Mouse (Mus musculus): Measurements from ENCODE around the gene Eps15. TPM values are rescaled to one million over a fixed set of nuclear protein-coding genes. Genes with fewer than 3 reads are reported as not detected.
"Not testable (repeated sequence)": the region's sequence is repeated elsewhere in the genome, so short reads cannot be mapped to it uniquely, and the experiment has no call there.

Gene Eps15
- polyA plus RNA-seq, 1 experiment, result 70.3 TPM

- peak; percentile 94 for DNase-seq (ENCODE audit: low read depth)
- TF ChIP-seq CTCF (IDR thresholded peaks at IDR 0.05; ENCODE audit: borderline replicate concordance, extremely low read depth, insufficient read depth, insufficient read length) (no peak), POLR2A (IDR thresholded peaks at IDR 0.05; ENCODE audit: borderline replicate concordance, extremely low read depth, insufficient read depth, insufficient read length, poor library complexity, severe bottlenecking) (no peak)
These were observed 62.9 kb downstream of the Eps15 start for GRCm38 (mm10) chr4:109342783-109343485.

- DNase-seq (ENCODE audit: low read depth), result peak; percentile 61
These were observed 63.8 kb downstream of the Eps15 start for GRCm38 (mm10) chr4:109343909-109344308.

GRCm38 (mm10) chr4:109378107-109378506, 98.0 kb downstream of the Eps15 start:
- no peak for TF ChIP-seq POLR2A (IDR thresholded peaks at IDR 0.05; ENCODE audit: borderline replicate concordance, extremely low read depth, insufficient read depth, insufficient read length, poor library complexity, severe bottlenecking)
- TF ChIP-seq CTCF (IDR thresholded peaks at IDR 0.05; ENCODE audit: borderline replicate concordance, extremely low read depth, insufficient read depth, insufficient read length), result no peak
- DNase-seq (ENCODE audit: low read depth), result no peak

More at GRCm38 (mm10) chr4:109343909-109344308, 63.8 kb downstream of the Eps15 start:
- no peak for TF ChIP-seq POLR2A (IDR thresholded peaks at IDR 0.05; ENCODE audit: borderline replicate concordance, extremely low read depth, insufficient read depth, insufficient read length, poor library complexity, severe bottlenecking)
- TF ChIP-seq CTCF (IDR thresholded peaks at IDR 0.05; ENCODE audit: borderline replicate concordance, extremely low read depth, insufficient read depth, insufficient read length), result no peak

- DNase-seq (ENCODE audit: low read depth), result no peak
- TF ChIP-seq POLR2A (IDR thresholded peaks at IDR 0.05; ENCODE audit: borderline replicate concordance, extremely low read depth, insufficient read depth, insufficient read length, poor library complexity, severe bottlenecking), result no peak
- no peak for TF ChIP-seq CTCF (IDR thresholded peaks at IDR 0.05; ENCODE audit: borderline replicate concordance, extremely low read depth, insufficient read depth, insufficient read length)
These were observed 102.4 kb downstream of the Eps15 start for GRCm38 (mm10) chr4:109382457-109382856.

GRCm38 (mm10) chr4:109385599-109385998, 105.5 kb downstream of the Eps15 start:
- TF ChIP-seq POLR2A (IDR thresholded peaks at IDR 0.05; ENCODE audit: borderline replicate concordance, extremely low read depth, insufficient read depth, insufficient read length, poor library complexity, severe bottlenecking) (no peak), CTCF (IDR thresholded peaks at IDR 0.05; ENCODE audit: borderline replicate concordance, extremely low read depth, insufficient read depth, insufficient read length) (no peak)
- peak; percentile 66 for DNase-seq (ENCODE audit: low read depth)

GRCm38 (mm10) chr4:109393229-109393779, 113.2 kb downstream of the Eps15 start:
- no peak for DNase-seq (ENCODE audit: low read depth)
- TF ChIP-seq CTCF (IDR thresholded peaks at IDR 0.05; ENCODE audit: borderline replicate concordance, extremely low read depth, insufficient read depth, insufficient read length) (no peak), POLR2A (IDR thresholded peaks at IDR 0.05; ENCODE audit: borderline replicate concordance, extremely low read depth, insufficient read depth, insufficient read length, poor library complexity, severe bottlenecking) (no peak)

GRCm38 (mm10) chr4:109393902-109394301, 113.8 kb downstream of the Eps15 start:
- no peak for DNase-seq (ENCODE audit: low read depth)
- no peak for TF ChIP-seq POLR2A (IDR thresholded peaks at IDR 0.05; ENCODE audit: borderline replicate concordance, extremely low read depth, insufficient read depth, insufficient read length, poor library complexity, severe bottlenecking)
- no peak for TF ChIP-seq CTCF (IDR thresholded peaks at IDR 0.05; ENCODE audit: borderline replicate concordance, extremely low read depth, insufficient read depth, insufficient read length)

- no peak for DNase-seq (ENCODE audit: low read depth)
- TF ChIP-seq CTCF (IDR thresholded peaks at IDR 0.05; ENCODE audit: borderline replicate concordance, extremely low read depth, insufficient read depth, insufficient read length) (no peak), POLR2A (IDR thresholded peaks at IDR 0.05; ENCODE audit: borderline replicate concordance, extremely low read depth, insufficient read depth, insufficient read length, poor library complexity, severe bottlenecking) (no peak)
These were observed 114.4 kb downstream of the Eps15 start for GRCm38 (mm10) chr4:109394314-109395074.

GRCm38 (mm10) chr4:109400366-109400980, 120.4 kb downstream of the Eps15 start:
- peak; percentile 43 for DNase-seq (ENCODE audit: low read depth)
- TF ChIP-seq POLR2A (IDR thresholded peaks at IDR 0.05; ENCODE audit: borderline replicate concordance, extremely low read depth, insufficient read depth, insufficient read length, poor library complexity, severe bottlenecking) (no peak), CTCF (IDR thresholded peaks at IDR 0.05; ENCODE audit: borderline replicate concordance, extremely low read depth, insufficient read depth, insufficient read length) (no peak)

GRCm38 (mm10) chr4:109401176-109401689, 121.2 kb downstream of the Eps15 start:
- TF ChIP-seq POLR2A (IDR thresholded peaks at IDR 0.05; ENCODE audit: borderline replicate concordance, extremely low read depth, insufficient read depth, insufficient read length, poor library complexity, severe bottlenecking) (no peak), CTCF (IDR thresholded peaks at IDR 0.05; ENCODE audit: borderline replicate concordance, extremely low read depth, insufficient read depth, insufficient read length) (peak; percentile 21; the same call in 1 of the 2 replicates)
- no peak for DNase-seq (ENCODE audit: low read depth)

GRCm38 (mm10) chr4:109404908-109405307, 124.8 kb downstream of the Eps15 start:
- DNase-seq (ENCODE audit: low read depth), result not testable (repeated sequence)
